Mouse (Mus musculus) liver, embryonic 14.5 days (tissue): ENCODE measurements around the gene Scnn1b. TPM values are rescaled to one million over a fixed set of nuclear protein-coding genes. Genes with fewer than 3 reads are reported as not detected.

Experiments used
- ATAC-seq: fragments of 200-750 bp; cut with Nextera tagmentation; 2 replicates; pipeline ENCODE4 v1.8.0; 2017; ENCODE audit warnings: moderate number of reproducible peaks, mild to moderate bottlenecking, moderate library complexity; ENCODE audit not compliant: insufficient read depth
- DNase-seq, 3 experiments: peaks; one replicate each; pipeline ENCODE4 v3.0.0-alpha.2; 2012 to 2013; ENCODE audit warnings: low read depth in 3 of 3, low spot score in 3 of 3
- H3K27ac ChIP-seq: fragments of 300-500 bp; sonication (generic); 2 replicates; pipeline ENCODE4 v1.5.1; 2014; ENCODE audit warnings: moderate library complexity, mild to moderate bottlenecking, control low read depth, inconsistent platforms
- H3K27me3 ChIP-seq: fragments of 300-500 bp; sonication (generic); 2 replicates; pipeline ENCODE4 v1.6.1; 2014; ENCODE audit warnings: mild to moderate bottlenecking, low read length, moderate library complexity; ENCODE audit not compliant: control insufficient read depth, insufficient read depth
- H3K36me3 ChIP-seq: fragments of 300-500 bp; sonication (generic); replicated peaks from 2 replicates; pipeline ENCODE4 v1.6.1; 2014; ENCODE audit warnings: low read depth; ENCODE audit not compliant: control insufficient read depth, insufficient read depth
- H3K4me1 ChIP-seq, 2 experiments: fragments of 200-500 bp in 1 of 2; fragments of 300-500 bp in 1 of 2; sonication (generic) in 1 of 2; replicated peaks; 2 replicates each; pipeline ENCODE4 v1.6.1; 2012 to 2014; ENCODE audit warnings: antibody characterized with exemption in 1 of 2, inconsistent platforms in 1 of 2, low read length in 1 of 2; ENCODE audit not compliant: control insufficient read depth in 2 of 2, insufficient read depth in 2 of 2
- H3K4me2 ChIP-seq: fragments of 300-500 bp; sonication (generic); 2 replicates; pipeline ENCODE4 v1.6.1; 2014; ENCODE audit warnings: low read depth, mild to moderate bottlenecking, control low read depth, moderate library complexity
- H3K4me3 ChIP-seq, 2 experiments: fragments of 200-500 bp in 1 of 2; fragments of 300-500 bp in 1 of 2; sonication (generic) in 1 of 2; 2 replicates each; pipeline ENCODE4 v1.5.1; 2012 to 2014; ENCODE audit warnings: low read depth in 2 of 2, low read length in 2 of 2, mild to moderate bottlenecking in 2 of 2, control low read depth in 1 of 2, inconsistent platforms in 1 of 2, moderate library complexity in 1 of 2; ENCODE audit not compliant: insufficient read depth in 1 of 2
- H3K9ac ChIP-seq: fragments of 300-500 bp; sonication (generic); replicated peaks from 2 replicates; pipeline ENCODE4 v1.6.1; 2014; ENCODE audit warnings: mild to moderate bottlenecking, control low read depth, moderate library complexity
- H3K9me3 ChIP-seq: fragments of 300-500 bp; sonication (generic); 2 replicates; pipeline ENCODE4 v1.6.1; 2016; ENCODE audit warnings: low read length, mixed read lengths; ENCODE audit not compliant: control insufficient read depth
- CTCF ChIP-seq: IDR thresholded peaks from 2 replicates; pipeline ENCODE4 v1.5.1; 2016; ENCODE audit warnings: antibody characterized with exemption, low read depth, control low read depth
- EP300 ChIP-seq: IDR thresholded peaks from 2 replicates; pipeline ENCODE4 v1.6.1; 2016; ENCODE audit warnings: antibody characterized with exemption, low read depth
- WGBS: fragments of 180-500 bp; shearing (Covaris S2); extraction: QIAGEN DNeasy Blood & Tissue Kit; methylation state at CpG from one replicate; pipeline ENCODE4 v1.1.7; 2014; ENCODE audit not compliant: insufficient replicate concordance; 5-methylcytosine and 5-hydroxymethylcytosine counted together
- polyA plus RNA-seq, 2 experiments: library from polyadenylated mRNA; depleted of rRNA in 1 of 2; stranded (reverse) in 1 of 2; unstranded in 1 of 2; fragments of >200 nt; fragmentation: Nextera tagmentation in 1 of 2; extraction: Ambion mirVana in 1 of 2; gene quantifications; 2 replicates each; pipeline versions ENCODE4 v1.2.1 to v1.2.3; 2012 to 2014

Scnn1b gene
- polyA plus RNA-seq, 2 experiments: 0.01 TPM; not detected in 1

GRCm38 (mm10) chr7:121906879-121907278 is 42.0 kb downstream of the Scnn1b start:
- TF ChIP-seq CTCF (no peak), EP300 (no peak)
- Histone ChIP-seq H3K4me3 (no peak overlapping the region), H3K36me3 (no peaks in the 10 kb centered on the region), H3K9me3 (no peaks in the 10 kb centered on the region), H3K27ac (no peak overlapping the region), H3K4me1 (no peaks in the 10 kb centered on the region), H3K4me2 (no peak overlapping the region), H3K27me3 (no peaks in the 10 kb centered on the region), H3K9ac (no peak overlapping the region)
- WGBS: 44% methylated on average over 4 of the region's 4 CpGs
- DNase-seq (no peak), ATAC-seq (no peak)

GRCm38 (mm10) chr7:121912250-121912649 is 47.4 kb downstream of the Scnn1b start:
- no peak overlapping the region for H3K4me2 ChIP-seq
- TF ChIP-seq CTCF (peak; percentile 30; the same call in 1 of the 2 replicates), EP300 (no peak)
- DNase-seq (no peak), ATAC-seq (no peak)
- H3K4me3 ChIP-seq: no peak overlapping the region
- H3K27ac ChIP-seq: no peak overlapping the region
- 54% methylated on average over 8 of the region's 8 CpGs for WGBS
- H3K4me1 ChIP-seq: no peaks in the 10 kb centered on the region
- H3K36me3 ChIP-seq: no peaks in the 10 kb centered on the region
- H3K9me3 ChIP-seq: no peaks in the 10 kb centered on the region
- no peak overlapping the region for H3K9ac ChIP-seq
- no peaks in the 10 kb centered on the region for H3K27me3 ChIP-seq

- Histone ChIP-seq H3K36me3 (no peaks in the 10 kb centered on the region), H3K4me1 (no peaks in the 10 kb centered on the region), H3K9me3 (no peaks in the 10 kb centered on the region), H3K9ac (no peak overlapping the region), H3K4me3 (no peak overlapping the region), H3K27ac (no peak overlapping the region), H3K27me3 (no peaks in the 10 kb centered on the region), H3K4me2 (no peak overlapping the region)
- DNase-seq (no peak), ATAC-seq (no peak)
- TF ChIP-seq EP300 (no peak), CTCF (no peak)
- WGBS: 61% methylated on average over 6 of the region's 6 CpGs
Observed at GRCm38 (mm10) chr7:121913944-121914343, 49.1 kb downstream of the Scnn1b start.

GRCm38 (mm10) chr7:121924361-121924760 is 59.5 kb downstream of the Scnn1b start:
- no peak for DNase-seq
- H3K9ac ChIP-seq: no peak overlapping the region
- no peaks in the 10 kb centered on the region for H3K27me3 ChIP-seq
- H3K36me3 ChIP-seq: no peaks in the 10 kb centered on the region
- no peaks in the 10 kb centered on the region for H3K9me3 ChIP-seq
- no peak for ATAC-seq
- H3K4me1 ChIP-seq: no peaks in the 10 kb centered on the region
- H3K4me2 ChIP-seq: no peak overlapping the region
- TF ChIP-seq CTCF (no peak), EP300 (no peak)
- no peak overlapping the region for H3K27ac ChIP-seq
- 84% methylated on average over 7 of the region's 7 CpGs for WGBS
- H3K4me3 ChIP-seq: no peak overlapping the region

GRCm38 (mm10) chr7:121927882-121928281 is 63.0 kb downstream of the Scnn1b start:
- Histone ChIP-seq H3K9me3 (no peaks in the 10 kb centered on the region), H3K4me1 (no peaks in the 10 kb centered on the region), H3K36me3 (no peaks in the 10 kb centered on the region), H3K27me3 (no peaks in the 10 kb centered on the region), H3K9ac (no peak overlapping the region), H3K4me2 (no peak overlapping the region), H3K4me3 (no peak overlapping the region), H3K27ac (no peak overlapping the region)
- ATAC-seq (no peak), DNase-seq (no peak)
- WGBS: 59% methylated on average over 2 of the region's 2 CpGs
- no peak for TF ChIP-seq EP300
- no peak for TF ChIP-seq CTCF
